Mouse (Mus musculus) adrenal gland, postnatal 4 days (tissue): ENCODE measurements at regions not wholly inside any gene's neighbourhood (a gene's known extent, or its start where the extent isn't known, plus 50 kb on each side); places are given as distances from the start of the nearest gene placed in this dataset.

Experiments
- DNase-seq, 2 experiments: peaks; one replicate each; pipeline ENCODE4 v3.0.0; 2021 to 2022; ENCODE audit warnings: low spot score in 2 of 2, mixed read lengths in 2 of 2

GRCm38 (mm10) chr2:174848981-174849681 is 88.7 kb downstream of the Edn3 start:
- no peak for DNase-seq

GRCm38 (mm10) chr2:174850860-174851259 is 90.4 kb downstream of the Edn3 start:
- DNase-seq = no peak

GRCm38 (mm10) chr2:174851525-174852330 is 91.3 kb downstream of the Edn3 start:
- peak; percentile 61 to 68 for DNase-seq

- no peak for DNase-seq
These were observed 93.4 kb downstream of the Edn3 start for GRCm38 (mm10) chr2:174853786-174854185.

- DNase-seq = no peak
These were observed 95.1 kb downstream of the Edn3 start for GRCm38 (mm10) chr2:174855548-174855947.

GRCm38 (mm10) chr2:174856135-174856534 is 95.7 kb downstream of the Edn3 start:
- no peak for DNase-seq

- DNase-seq = peak; percentile 20 to 33
These were observed 97.8 kb downstream of the Edn3 start for GRCm38 (mm10) chr2:174858011-174858834.

- no peak for DNase-seq
These were observed 98.4 kb downstream of the Edn3 start for GRCm38 (mm10) chr2:174858835-174859215.

GRCm38 (mm10) chr2:174859533-174859932 is 99.1 kb downstream of the Edn3 start:
- no peak for DNase-seq

- DNase-seq = no peak
These were observed 104.2 kb downstream of the Edn3 start for GRCm38 (mm10) chr2:174864657-174865056.

GRCm38 (mm10) chr2:174866546-174866945 is 106.1 kb downstream of the Edn3 start:
- DNase-seq = no peak

- DNase-seq = no peak
These were observed 107.0 kb downstream of the Edn3 start for GRCm38 (mm10) chr2:174867397-174867796.

GRCm38 (mm10) chr2:174868186-174868585 is 107.8 kb downstream of the Edn3 start:
- DNase-seq = no peak

- no peak for DNase-seq
These were observed 108.4 kb downstream of the Edn3 start for GRCm38 (mm10) chr2:174868743-174869369.

- DNase-seq = no peak
These were observed 109.9 kb downstream of the Edn3 start for GRCm38 (mm10) chr2:174870284-174870683.

- no peak for DNase-seq
These were observed 110.8 kb downstream of the Edn3 start for GRCm38 (mm10) chr2:174871225-174871624.

GRCm38 (mm10) chr2:174871844-174872243 is 111.4 kb downstream of the Edn3 start:
- DNase-seq = no peak

GRCm38 (mm10) chr2:174876886-174877285 is 116.5 kb downstream of the Edn3 start:
- DNase-seq = no peak

GRCm38 (mm10) chr2:174878979-174879378 is 118.6 kb downstream of the Edn3 start:
- DNase-seq = no peak

- DNase-seq = no peak
These were observed 120.2 kb downstream of the Edn3 start for GRCm38 (mm10) chr2:174880659-174881058.
